Mouse (Mus musculus) myocyte (in vitro differentiated cells): ENCODE results near the gene Hs3st1. TPM values are rescaled to one million over a fixed set of nuclear protein-coding genes. Genes with fewer than 3 reads are reported as not detected.

ENCODE experiments used
- H3K27me3 ChIP-seq: one replicate; pipeline ENCODE4 v1.6.1; 2011; ENCODE audit not compliant: control insufficient read depth, insufficient read depth, insufficient read length
- H3K36me3 ChIP-seq: one replicate; pipeline ENCODE4 v1.6.1; 2011; ENCODE audit not compliant: control insufficient read depth, insufficient read depth
- H3K4me2 ChIP-seq: one replicate; pipeline ENCODE4 v1.6.1; 2011; ENCODE audit warnings: low read depth, control low read depth
- H3K4me3 ChIP-seq: one replicate; pipeline ENCODE4 v1.5.1; 2011; ENCODE audit warnings: mild to moderate bottlenecking, control low read depth, moderate library complexity
- H3K79me2 ChIP-seq: one replicate; pipeline ENCODE4 v1.6.1; 2011; ENCODE audit not compliant: control insufficient read depth, insufficient read depth
- H3ac ChIP-seq: one replicate; pipeline ENCODE4 v1.6.1; 2011; ENCODE audit not compliant: control insufficient read depth, insufficient read length
- CEBPB ChIP-seq: IDR thresholded peaks from 2 replicates; pipeline ENCODE4 v1.6.1; 2011; ENCODE audit warnings: mild to moderate bottlenecking, moderate library complexity; ENCODE audit not compliant: poor library complexity, insufficient read depth, severe bottlenecking
- E2F4 ChIP-seq: IDR thresholded peaks from one replicate; pipeline ENCODE4 v1.6.1; 2011; ENCODE audit warnings: mild to moderate bottlenecking, control low read depth, moderate library complexity; ENCODE audit not compliant: insufficient read depth
- MAX ChIP-seq: IDR thresholded peaks from one replicate; pipeline ENCODE4 v1.6.1; 2011; ENCODE audit warnings: low read depth, mild to moderate bottlenecking, control low read depth
- MYOD1 ChIP-seq, 3 experiments: IDR thresholded peaks; one replicate each; pipeline ENCODE4 v1.6.1; 2011; ENCODE audit warnings: control low read depth in 2 of 3, low read depth in 2 of 3, mild to moderate bottlenecking in 2 of 3, moderate library complexity in 1 of 3; ENCODE audit not compliant: insufficient read length in 2 of 3, control insufficient read depth in 1 of 3
- MYOG ChIP-seq, 3 experiments: IDR thresholded peaks; one replicate each; pipeline ENCODE4 v1.6.1; 2011; ENCODE audit warnings: control low read depth in 2 of 3, low read depth in 2 of 3, mild to moderate bottlenecking in 2 of 3; ENCODE audit not compliant: insufficient read length in 2 of 3, control insufficient read depth in 1 of 3, insufficient read depth in 1 of 3
- POLR2A ChIP-seq: IDR thresholded peaks from one replicate; pipeline ENCODE4 v1.6.1; 2011; ENCODE audit warnings: low read depth, mild to moderate bottlenecking, control low read depth, moderate library complexity; ENCODE audit not compliant: insufficient read length
- POLR2AphosphoS2 ChIP-seq: IDR thresholded peaks from one replicate; pipeline ENCODE4 v1.6.1; 2011; ENCODE audit warnings: low read depth, control low read depth; ENCODE audit not compliant: insufficient read length
- REST ChIP-seq: IDR thresholded peaks from one replicate; pipeline ENCODE4 v1.6.1; 2011; ENCODE audit warnings: mild to moderate bottlenecking, control low read depth, moderate library complexity; ENCODE audit not compliant: insufficient read depth, insufficient read length
- SRF ChIP-seq: IDR thresholded peaks from one replicate; pipeline ENCODE4 v1.6.1; 2011; ENCODE audit warnings: low read depth; ENCODE audit not compliant: control insufficient read depth, insufficient read length
- TCF12 ChIP-seq: IDR thresholded peaks from one replicate; pipeline ENCODE4 v1.6.1; 2011; ENCODE audit warnings: mild to moderate bottlenecking, control low read depth; ENCODE audit not compliant: poor library complexity, insufficient read depth, severe bottlenecking
- TCF3 ChIP-seq: IDR thresholded peaks from one replicate; pipeline ENCODE4 v1.6.1; 2011; ENCODE audit warnings: low read depth, control low read depth; ENCODE audit not compliant: insufficient read length
- USF1 ChIP-seq: IDR thresholded peaks from one replicate; pipeline ENCODE4 v1.6.1; 2011; ENCODE audit warnings: low read depth, mild to moderate bottlenecking, control low read depth, moderate library complexity
- polyA plus RNA-seq: library from polyadenylated mRNA; unstranded; fragments of >200 nt; fragmentation: generic; extraction: Trizol; gene quantifications from one replicate; pipeline ENCODE4 v1.2.1, GENCODE M21; 2012; ENCODE audit warnings: missing spikeins

Gene Hs3st1
- polyA plus RNA-seq, 1 experiment, result 1.9 TPM

DNA sequence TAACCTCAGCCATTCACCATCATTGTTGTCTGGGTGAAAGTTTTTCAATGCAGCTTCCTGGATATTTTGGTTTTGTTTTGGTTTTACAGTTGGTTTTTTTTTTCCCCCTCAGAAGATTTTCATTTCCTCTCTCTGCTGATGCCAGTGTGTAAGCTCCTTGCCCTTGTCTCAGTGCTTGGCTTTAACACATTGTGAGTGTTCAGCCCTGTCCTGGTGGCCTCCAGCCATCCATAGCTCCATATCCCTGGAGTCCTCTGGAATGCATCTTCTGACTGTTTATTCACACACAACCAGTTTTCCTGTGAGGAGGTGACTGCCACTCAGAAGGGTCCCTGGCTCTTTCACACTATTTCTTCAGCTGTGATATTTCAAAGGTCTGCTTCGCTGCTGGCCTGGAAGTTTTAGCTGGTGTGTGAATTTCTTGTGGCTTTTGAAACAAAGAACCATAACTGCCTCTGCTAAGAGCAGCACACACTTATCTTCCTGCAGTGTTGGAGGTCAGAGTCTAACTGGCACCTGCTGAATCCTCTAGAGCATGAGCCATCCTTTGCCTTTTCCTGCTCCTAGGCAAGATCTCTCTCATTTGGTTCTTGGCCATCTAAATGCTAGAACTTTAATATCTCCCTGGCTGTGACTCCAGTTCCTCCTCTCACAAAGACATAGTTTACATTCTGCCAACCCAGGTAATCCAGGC, 21.4 kb downstream of the Hs3st1 start:
- Histone ChIP-seq H3K4me2 (no peak overlapping the region), H3K4me3 (no peak overlapping the region), H3ac (no peak overlapping the region), H3K36me3 (no peaks in the 10 kb centered on the region), H3K27me3 (no peaks in the 10 kb centered on the region), H3K79me2 (no peaks in the 10 kb centered on the region)
- no peak for TF ChIP-seq USF1
- no peak for TF ChIP-seq MYOG (IDR thresholded peaks at IDR 0.05; ENCODE audit: control insufficient read depth in 1 of 3, insufficient read depth in 1 of 3, insufficient read length in 2 of 3, low read depth in 2 of 3)
- no peak for TF ChIP-seq E2F4
- no peak for TF ChIP-seq SRF
- TF ChIP-seq MYOD1 (IDR thresholded peaks at IDR 0.05; ENCODE audit: control insufficient read depth in 1 of 3, insufficient read length in 2 of 3, low read depth in 2 of 3), result no peak
- TF ChIP-seq MAX, result no peak
- TF ChIP-seq POLR2AphosphoS2, result no peak
- TF ChIP-seq TCF12, result no peak
- no peak for TF ChIP-seq CEBPB
- TF ChIP-seq TCF3, result no peak
- TF ChIP-seq REST, result no peak
- TF ChIP-seq POLR2A, result no peak

DNA sequence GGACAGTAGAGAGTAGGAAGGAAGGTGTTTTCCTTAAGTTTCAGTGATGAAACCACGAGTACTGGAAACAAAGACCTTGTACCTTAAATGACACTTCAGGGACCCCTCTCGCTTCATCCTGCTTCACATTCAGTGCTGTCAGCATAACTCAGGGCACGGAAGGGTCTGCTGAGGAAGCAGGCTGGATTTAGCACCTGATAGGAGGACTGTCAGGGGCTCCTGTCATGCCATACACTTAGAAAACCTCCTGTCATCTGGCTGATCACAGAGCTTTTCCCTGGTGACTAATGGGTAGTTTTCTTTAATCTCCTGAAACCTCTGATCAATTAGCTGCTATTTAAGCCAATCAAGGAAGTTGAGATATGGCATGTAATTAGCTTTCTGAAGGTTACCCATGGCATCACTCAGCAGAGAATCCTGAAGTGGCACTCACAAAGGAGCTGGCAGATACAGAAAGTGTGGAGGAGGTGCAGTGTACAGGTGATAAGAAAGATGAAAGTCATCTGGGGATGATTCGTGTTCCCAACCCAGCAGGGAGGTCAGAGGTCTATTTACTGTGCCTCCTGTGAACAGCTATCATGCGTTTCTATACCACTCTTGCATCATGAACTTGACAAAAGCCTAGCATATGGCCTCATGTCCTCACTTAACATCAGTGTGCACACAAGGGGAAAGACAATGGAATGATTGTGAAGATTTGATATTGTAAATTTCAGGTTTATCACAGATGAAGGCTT, 22.1 kb downstream of the Hs3st1 start:
- H3K4me3 ChIP-seq, result no peak overlapping the region

GRCm38 (mm10) chr5:39715694-39716550, 39.4 kb downstream of the Hs3st1 start:
- H3ac ChIP-seq, result no peak overlapping the region
- H3K27me3 ChIP-seq, result no peaks in the 10 kb centered on the region
- H3K36me3 ChIP-seq, result no peaks in the 10 kb centered on the region
- TF ChIP-seq POLR2AphosphoS2 (no peak), USF1 (no peak), MAX (no peak), E2F4 (no peak), CEBPB (no peak), MYOG (IDR thresholded peaks at IDR 0.05; ENCODE audit: control insufficient read depth in 1 of 3, insufficient read depth in 1 of 3, insufficient read length in 2 of 3, low read depth in 2 of 3) (no peak), MYOD1 (IDR thresholded peaks at IDR 0.05; ENCODE audit: control insufficient read depth in 1 of 3, insufficient read length in 2 of 3, low read depth in 2 of 3) (no peak), REST (no peak), TCF3 (no peak), POLR2A (no peak), TCF12 (no peak), SRF (no peak)
- H3K4me3 ChIP-seq, result no peak overlapping the region
- H3K4me2 ChIP-seq, result peak overlapping the region; percentile 63
- H3K79me2 ChIP-seq, result no peaks in the 10 kb centered on the region

More for the DNA sequence above, 22.1 kb downstream of the Hs3st1 start:
- H3K79me2 ChIP-seq, result no peaks in the 10 kb centered on the region
- H3K36me3 ChIP-seq, result no peaks in the 10 kb centered on the region
- no peak overlapping the region for H3K4me2 ChIP-seq
- no peak overlapping the region for H3ac ChIP-seq
- H3K27me3 ChIP-seq, result no peaks in the 10 kb centered on the region
- no peak for TF ChIP-seq MYOD1 (IDR thresholded peaks at IDR 0.05; ENCODE audit: control insufficient read depth in 1 of 3, insufficient read length in 2 of 3, low read depth in 2 of 3)
- no peak for TF ChIP-seq MAX
- no peak for TF ChIP-seq POLR2AphosphoS2
- TF ChIP-seq POLR2A, result no peak
- no peak for TF ChIP-seq USF1
- TF ChIP-seq E2F4, result no peak
- TF ChIP-seq TCF12, result no peak
- no peak for TF ChIP-seq CEBPB
- TF ChIP-seq SRF, result no peak
- no peak for TF ChIP-seq MYOG (IDR thresholded peaks at IDR 0.05; ENCODE audit: control insufficient read depth in 1 of 3, insufficient read depth in 1 of 3, insufficient read length in 2 of 3, low read depth in 2 of 3)
- no peak for TF ChIP-seq TCF3
- TF ChIP-seq REST, result no peak

DNA sequence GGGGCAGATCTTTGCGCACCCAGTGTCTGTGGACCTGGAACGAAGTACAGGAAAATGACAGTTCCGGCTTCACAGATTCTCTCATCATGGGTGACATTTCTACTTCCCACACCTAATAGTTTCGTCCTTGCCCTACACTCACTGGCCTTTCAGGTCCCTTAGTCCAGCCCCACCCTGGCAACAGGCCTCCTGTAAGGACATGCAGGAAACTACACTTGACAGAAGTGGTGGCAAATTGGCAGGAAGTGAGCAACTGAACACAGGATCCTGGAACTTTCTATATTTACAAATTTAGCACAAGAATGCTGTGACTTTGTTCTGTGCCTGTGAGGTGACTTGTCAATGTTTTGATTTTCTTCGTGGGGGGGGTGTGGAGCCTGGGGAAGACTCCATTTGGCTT, 40.1 kb downstream of the Hs3st1 start:
- Histone ChIP-seq H3K36me3 (no peaks in the 10 kb centered on the region), H3K79me2 (no peaks in the 10 kb centered on the region), H3K27me3 (no peaks in the 10 kb centered on the region), H3ac (no peak overlapping the region), H3K4me2 (no peak overlapping the region), H3K4me3 (no peak overlapping the region)
- TF ChIP-seq CEBPB (no peak), POLR2AphosphoS2 (no peak), TCF12 (no peak), MYOD1 (IDR thresholded peaks at IDR 0.05; ENCODE audit: control insufficient read depth in 1 of 3, insufficient read length in 2 of 3, low read depth in 2 of 3) (no peak), E2F4 (no peak), MYOG (IDR thresholded peaks at IDR 0.05; ENCODE audit: control insufficient read depth in 1 of 3, insufficient read depth in 1 of 3, insufficient read length in 2 of 3, low read depth in 2 of 3) (no peak)
